ENCODE assay signal across 10 mouse cellular contexts in the genomic region with DNA sequence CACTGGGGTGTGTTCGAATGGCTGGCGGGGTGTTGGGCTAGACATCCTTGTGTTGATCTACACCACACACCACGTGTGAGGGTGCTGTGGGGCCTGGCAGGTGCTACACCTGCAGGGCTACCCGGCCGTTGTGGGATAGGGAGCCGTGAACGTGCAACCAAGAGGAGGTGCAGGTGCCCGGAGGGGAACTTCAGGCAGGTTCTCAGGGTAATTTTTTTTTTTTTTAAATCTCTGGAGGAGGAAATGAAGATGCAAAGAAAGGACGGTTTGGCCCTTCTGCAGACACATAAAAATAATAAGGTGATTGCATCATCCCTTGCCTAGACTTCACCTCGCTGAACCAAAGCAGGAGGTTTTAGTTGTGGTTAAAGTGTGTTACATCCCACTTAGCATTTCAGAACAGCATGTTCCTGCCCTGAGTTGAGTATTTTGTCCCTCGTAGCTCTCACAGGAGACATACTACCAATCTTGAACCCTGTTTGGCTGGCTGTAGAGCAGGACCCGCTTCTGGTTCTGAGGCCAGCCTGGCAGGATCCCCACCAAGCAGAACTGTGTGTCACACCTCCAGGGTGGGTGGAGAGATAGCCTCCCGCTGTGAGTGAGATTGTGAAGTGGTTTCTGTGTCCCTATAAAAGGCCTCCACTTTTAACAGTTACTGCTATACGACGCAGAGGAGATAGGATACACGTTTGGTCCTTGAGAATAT. TPM values are rescaled to one million over a fixed set of nuclear protein-coding genes. Genes with fewer than 3 reads are reported as not detected.
A peak's percentile ranks its signal among the peaks of the same experiment; 100 is the strongest.
DNase-seq lines count a peak whose midpoint lies in the region; ATAC-seq lines count a peak whose summit lies in the region.
"Had no signal": no experiment of that assay in that cellular context is flagged by ENCODE, and none has a peak within 500 bp of the region (broad histone marks: within the 10 kb centered on the region; RNA-seq: fewer than 3 reads in every experiment).

No protein-coding gene starts in this region.

- peak; percentile 33 for ATAC-seq in heart, embryonic 16.5 days (replicated peaks; ENCODE audit: extremely low read depth, insufficient read depth, low FRiP score)
- peak; percentile 77 for ATAC-seq in CD4-positive, CD25-positive, alpha-beta regulatory T cell, adult 4 months
- ATAC-seq in inflammation-experienced regulatory T-cells, adult 6 months, result peak; percentile 73

- peaks cover 46% of the 10 kb centered on the region for H3K4me1 ChIP-seq in heart, embryonic 16.5 days (ENCODE audit: control insufficient read depth, insufficient read depth, low read length)

- H3K4me3 ChIP-seq in heart, embryonic 16.5 days (ENCODE audit: low read length), result no peak overlapping the region

- no peaks in the 10 kb centered on the region for H3K9me3 ChIP-seq in heart, embryonic 16.5 days (replicated peaks; ENCODE audit: control insufficient read depth, low read length)

- H3K27ac ChIP-seq in heart, embryonic 16.5 days (ENCODE audit: low read length), result peak overlapping the region; percentile 77

- no peak for DNase-seq in heart, adult 11 months
- peak; percentile 79 for DNase-seq in splenic B cell, adult 2 months (ENCODE audit: low read depth, low spot score)
- DNase-seq in kidney, adult 9 months, result no peak
- DNase-seq in cerebellum, adult 11 months, result no peak
- DNase-seq in kidney, postnatal 25 days, result no peak
- DNase-seq: heart, adult 18-20 months; kidney, postnatal 10 days had no signal

- no peaks in the 10 kb centered on the region for H3K27me3 ChIP-seq in heart, embryonic 16.5 days (ENCODE audit: control insufficient read depth, insufficient read depth, low read length)
- H3K27me3 ChIP-seq in splenic B cell, adult 2 months (ENCODE audit: control insufficient read depth, insufficient read depth, low read length, poor library complexity, severe bottlenecking), result no peaks in the 10 kb centered on the region

- H3K36me3 ChIP-seq in heart, embryonic 16.5 days (ENCODE audit: control insufficient read depth, insufficient read depth), result peaks cover 18% of the 10 kb centered on the region
- 0 out of 2 replicates have a peak, but pooled peaks cover under 1% of the 10 kb centered on the region for H3K36me3 ChIP-seq in splenic B cell, adult 2 months (ENCODE audit: control insufficient read depth, insufficient read depth, low read length, poor library complexity, severe bottlenecking)

- 59% methylated on average over 16 of the region's 16 CpGs for WGBS in heart, embryonic 16.5 days

- peak overlapping the region; percentile 30 for H3K4me2 ChIP-seq in heart, embryonic 16.5 days (ENCODE audit: low read depth, low read length)

- H3K9ac ChIP-seq in heart, embryonic 16.5 days (ENCODE audit: low read length), result peak overlapping the region; percentile 49; the same call in 1 of the 2 replicates

RNA-seq across cellular contexts. Expression of a gene that starts 27.2 kb away (rescaled TPM):
- polyA plus RNA-seq in heart, embryonic 16.5 days (2015; fragmentation: Nextera tagmentation; extraction: Ambion mirVana), result 20.4 and 23.2 TPM in 2 replicates
- polyA plus RNA-seq in CD4-positive, CD25-positive, alpha-beta regulatory T cell, adult 4 months (2017; shearing (Covaris generic)), result 10 to 100 TPM; 15.3 to 16.9 TPM
- 10 to 100 TPM in 2 of 3 experiments, 1 to 10 TPM in 1; 8.8 to 16.6 (median 14.3) TPM for polyA plus RNA-seq in inflammation-experienced regulatory T-cells, adult 6 months (2017; shearing (Covaris generic))
